Mouse (Mus musculus): Measurements from ENCODE around the gene Espn. TPM values are rescaled to one million over a fixed set of nuclear protein-coding genes. Genes with fewer than 3 reads are reported as not detected.

Gene Espn
- polyA plus RNA-seq, 1 experiment, result 14.4 TPM

GRCm38 (mm10) chr4:152117538-152117937, 34.6 kb downstream of the Espn start:
- H3K36me3 ChIP-seq (replicated peaks; ENCODE audit: low read length), result peaks cover 17% of the 10 kb centered on the region
- peaks cover 58% of the 10 kb centered on the region for H3K4me1 ChIP-seq
- peaks cover 10% of the 10 kb centered on the region; the same call in 1 of the 2 replicates for H3K9me3 ChIP-seq
- no peak for TF ChIP-seq FLI1 (IDR thresholded peaks at IDR 0.05; ENCODE audit: low read length)
- no peak for TF ChIP-seq GATA1 (IDR thresholded peaks at IDR 0.05; ENCODE audit: borderline replicate concordance, low read length)
- H3K4me3 ChIP-seq (replicated peaks), result no peak overlapping the region
- peaks cover 88% of the 10 kb centered on the region for H3K27me3 ChIP-seq (replicated peaks)

DNA sequence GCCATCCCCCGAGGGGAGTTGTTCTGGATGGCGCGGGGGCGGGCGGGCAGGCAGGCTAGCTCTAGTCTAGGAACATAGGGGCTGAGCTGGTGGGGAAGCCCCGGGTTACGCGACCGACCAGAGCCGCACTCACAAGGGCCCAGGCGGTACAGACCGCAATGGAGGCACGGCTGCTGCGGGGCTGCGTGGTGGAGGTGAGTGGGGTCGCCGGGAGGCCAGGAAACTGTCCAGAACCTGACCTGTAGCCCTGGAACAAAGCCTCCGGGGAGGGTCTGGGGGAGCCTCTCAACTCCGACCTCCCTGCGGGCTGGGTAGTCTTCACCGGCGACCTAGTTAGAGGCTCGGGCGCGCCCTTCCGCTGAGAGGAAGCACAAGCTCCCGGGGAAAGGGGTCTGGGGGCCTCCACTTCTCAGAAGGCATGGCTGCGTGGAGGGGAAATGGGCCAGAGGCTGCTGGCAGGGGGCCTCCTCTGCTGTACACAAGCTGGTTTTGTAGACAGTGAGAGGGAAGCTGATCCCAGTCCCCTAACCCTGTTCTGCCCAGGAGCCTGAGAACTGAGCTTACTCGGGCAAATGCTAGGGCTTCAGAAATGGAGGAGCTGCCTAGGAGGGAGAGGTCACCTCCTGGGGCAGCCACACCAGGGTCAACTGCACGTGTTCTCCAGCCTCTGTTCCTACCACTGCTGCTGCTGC, 36.1 kb downstream of the Espn start, which contains the start of gene Tnfrsf25:
Gene Tnfrsf25, plus strand, starts transcription at position 14 of the 692 bp plus-strand sequence.
- Histone ChIP-seq H3K27me3 (replicated peaks) (peaks cover 78% of the 10 kb centered on the region), H3K36me3 (replicated peaks; ENCODE audit: low read length) (peaks cover 24% of the 10 kb centered on the region), H3K4me1 (peaks cover 67% of the 10 kb centered on the region), H3K4me3 (replicated peaks) (peak within 1 kb of the TSS; percentile 88), H3K9me3 (peaks cover 10% of the 10 kb centered on the region; the same call in 1 of the 2 replicates)
- TF ChIP-seq FLI1 (IDR thresholded peaks at IDR 0.05; ENCODE audit: low read length), result no peak
- TF ChIP-seq GATA1 (IDR thresholded peaks at IDR 0.05; ENCODE audit: borderline replicate concordance, low read length), result no peak

DNA sequence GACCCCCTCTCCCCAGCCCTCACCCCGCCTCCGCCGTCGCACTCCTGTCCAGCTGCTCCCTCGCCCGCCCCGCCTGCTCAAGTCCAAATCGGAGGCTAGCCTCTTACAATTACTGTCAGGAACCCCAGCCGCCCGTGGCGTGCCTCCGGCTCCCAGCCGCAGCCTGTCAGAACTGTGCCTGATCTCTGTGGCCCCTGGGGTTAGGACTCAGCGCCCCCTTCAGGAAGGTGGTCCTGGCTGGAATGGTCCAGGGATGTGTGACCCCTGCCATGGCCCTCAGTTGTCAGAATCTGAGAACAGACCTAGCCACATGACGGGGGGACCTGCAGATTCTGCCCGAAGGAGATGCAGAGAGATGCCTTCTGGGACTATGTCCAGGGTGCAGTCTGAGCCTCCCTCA, 38.1 kb downstream of the Espn start:
- H3K36me3 ChIP-seq (replicated peaks; ENCODE audit: low read length), result peaks cover 25% of the 10 kb centered on the region
- H3K4me3 ChIP-seq (replicated peaks), result no peak overlapping the region
- H3K9me3 ChIP-seq, result peaks cover 10% of the 10 kb centered on the region; the same call in 1 of the 2 replicates
- no peak for TF ChIP-seq GATA1 (IDR thresholded peaks at IDR 0.05; ENCODE audit: borderline replicate concordance, low read length)
- TF ChIP-seq FLI1 (IDR thresholded peaks at IDR 0.05; ENCODE audit: low read length), result no peak
- peaks cover 62% of the 10 kb centered on the region for H3K4me1 ChIP-seq
- peaks cover 58% of the 10 kb centered on the region for H3K27me3 ChIP-seq (replicated peaks)

DNA sequence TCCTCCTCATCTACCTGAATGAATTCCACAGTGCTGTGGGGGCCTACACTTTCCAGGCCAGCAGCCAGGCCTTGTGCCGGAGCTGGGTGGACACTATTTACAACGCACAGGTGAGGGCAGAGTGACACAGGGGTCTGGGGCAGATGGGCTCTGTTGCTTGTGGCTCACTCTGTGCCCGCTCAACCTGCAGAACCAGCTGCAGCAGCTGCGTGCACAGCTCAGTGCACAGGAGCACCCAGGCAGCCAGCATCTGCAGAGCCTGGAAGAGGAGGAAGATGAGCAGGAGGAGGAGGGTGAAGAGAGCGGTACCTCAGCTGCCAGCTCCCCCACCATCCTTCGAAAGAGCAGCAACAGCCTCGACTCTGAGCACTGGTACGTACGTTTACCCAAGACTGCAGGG, 39.8 kb downstream of the Espn start:
- H3K4me3 ChIP-seq (replicated peaks), result no peak overlapping the region
- H3K9me3 ChIP-seq, result peaks cover 10% of the 10 kb centered on the region; the same call in 1 of the 2 replicates
- peaks cover 41% of the 10 kb centered on the region for H3K27me3 ChIP-seq (replicated peaks)
- peaks cover 37% of the 10 kb centered on the region for H3K36me3 ChIP-seq (replicated peaks; ENCODE audit: low read length)
- peaks cover 73% of the 10 kb centered on the region for H3K4me1 ChIP-seq
- TF ChIP-seq FLI1 (IDR thresholded peaks at IDR 0.05; ENCODE audit: low read length) (no peak), GATA1 (IDR thresholded peaks at IDR 0.05; ENCODE audit: borderline replicate concordance, low read length) (no peak)

DNA sequence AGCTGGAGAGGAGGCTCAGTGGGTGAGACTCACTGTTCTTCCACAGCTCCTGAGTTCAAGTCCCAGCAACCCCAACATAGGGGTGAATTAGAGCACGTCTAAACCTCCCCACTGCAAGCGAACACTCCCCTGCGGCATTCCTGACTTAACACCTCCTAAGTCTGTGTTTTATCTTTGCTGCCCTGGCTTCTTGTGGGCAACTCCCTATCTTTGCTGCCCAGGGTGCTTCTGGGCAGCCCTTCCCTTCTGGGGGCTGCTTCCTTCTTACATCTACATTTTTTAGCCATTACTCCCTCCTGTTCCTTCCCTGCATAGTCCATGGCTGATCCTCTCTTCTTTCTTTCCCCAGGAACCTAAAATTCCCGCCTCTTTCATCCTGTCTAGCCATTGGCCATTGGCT, 41.5 kb downstream of the Espn start:
- peaks cover 48% of the 10 kb centered on the region for H3K36me3 ChIP-seq (replicated peaks; ENCODE audit: low read length)
- H3K4me3 ChIP-seq (replicated peaks), result peak overlapping the region; percentile 29

GRCm38 (mm10) chr4:152109509-152109908, 42.7 kb downstream of the Espn start:
- H3K4me1 ChIP-seq, result peaks cover 49% of the 10 kb centered on the region
- H3K27me3 ChIP-seq (replicated peaks), result peaks cover 16% of the 10 kb centered on the region
- H3K9me3 ChIP-seq, result peaks cover 10% of the 10 kb centered on the region; the same call in 1 of the 2 replicates
- no peak overlapping the region for H3K4me3 ChIP-seq (replicated peaks)
- TF ChIP-seq FLI1 (IDR thresholded peaks at IDR 0.05; ENCODE audit: low read length), result no peak
- TF ChIP-seq GATA1 (IDR thresholded peaks at IDR 0.05; ENCODE audit: borderline replicate concordance, low read length), result no peak
- peaks cover 44% of the 10 kb centered on the region for H3K36me3 ChIP-seq (replicated peaks; ENCODE audit: low read length)

More for the DNA sequence above, 41.5 kb downstream of the Espn start:
- peaks cover 27% of the 10 kb centered on the region for H3K27me3 ChIP-seq (replicated peaks)
- H3K4me1 ChIP-seq, result peaks cover 56% of the 10 kb centered on the region
- peaks cover 10% of the 10 kb centered on the region; the same call in 1 of the 2 replicates for H3K9me3 ChIP-seq
- TF ChIP-seq FLI1 (IDR thresholded peaks at IDR 0.05; ENCODE audit: low read length), result no peak
- peak; percentile 68; the same call in 2 of the 3 replicates for TF ChIP-seq GATA1 (IDR thresholded peaks at IDR 0.05; ENCODE audit: borderline replicate concordance, low read length)

DNA sequence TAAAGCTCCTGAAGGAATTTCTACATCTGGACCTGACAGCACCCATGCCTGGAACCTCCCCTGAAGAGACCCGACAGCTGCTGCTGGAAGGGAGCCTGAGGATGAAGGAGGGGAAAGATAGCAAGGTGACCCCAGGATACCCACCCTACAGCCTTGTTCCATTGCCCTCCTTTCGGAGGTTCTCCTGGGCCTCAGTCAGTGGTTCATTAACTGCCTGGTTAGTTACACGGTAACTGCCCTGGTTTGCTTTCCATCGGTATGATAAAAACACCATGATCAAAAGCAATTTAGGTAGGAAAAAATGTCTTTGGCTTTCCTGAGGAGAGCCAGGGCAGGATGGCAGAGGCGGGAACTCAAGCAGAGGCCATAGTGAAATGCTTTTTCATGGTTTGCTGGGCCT, 43.5 kb downstream of the Espn start:
- H3K9me3 ChIP-seq, result peaks cover 1% of the 10 kb centered on the region; the same call in 1 of the 2 replicates
- H3K4me1 ChIP-seq, result peaks cover 56% of the 10 kb centered on the region
- H3K36me3 ChIP-seq (replicated peaks; ENCODE audit: low read length), result peaks cover 41% of the 10 kb centered on the region
- peaks cover 8% of the 10 kb centered on the region for H3K27me3 ChIP-seq (replicated peaks)
- H3K4me3 ChIP-seq (replicated peaks), result no peak overlapping the region
- TF ChIP-seq GATA1 (IDR thresholded peaks at IDR 0.05; ENCODE audit: borderline replicate concordance, low read length), result no peak

- Histone ChIP-seq H3K36me3 (replicated peaks; ENCODE audit: low read length) (peaks cover 41% of the 10 kb centered on the region), H3K4me1 (peaks cover 62% of the 10 kb centered on the region), H3K27me3 (replicated peaks) (peaks cover 6% of the 10 kb centered on the region), H3K4me3 (replicated peaks) (peak overlapping the region; percentile 19), H3K9me3 (no peaks in the 10 kb centered on the region)
- TF ChIP-seq FLI1 (IDR thresholded peaks at IDR 0.05; ENCODE audit: low read length) (no peak), GATA1 (IDR thresholded peaks at IDR 0.05; ENCODE audit: borderline replicate concordance, low read length) (no peak)
Measured at GRCm38 (mm10) chr4:152107971-152108509, 44.1 kb downstream of the Espn start.

DNA sequence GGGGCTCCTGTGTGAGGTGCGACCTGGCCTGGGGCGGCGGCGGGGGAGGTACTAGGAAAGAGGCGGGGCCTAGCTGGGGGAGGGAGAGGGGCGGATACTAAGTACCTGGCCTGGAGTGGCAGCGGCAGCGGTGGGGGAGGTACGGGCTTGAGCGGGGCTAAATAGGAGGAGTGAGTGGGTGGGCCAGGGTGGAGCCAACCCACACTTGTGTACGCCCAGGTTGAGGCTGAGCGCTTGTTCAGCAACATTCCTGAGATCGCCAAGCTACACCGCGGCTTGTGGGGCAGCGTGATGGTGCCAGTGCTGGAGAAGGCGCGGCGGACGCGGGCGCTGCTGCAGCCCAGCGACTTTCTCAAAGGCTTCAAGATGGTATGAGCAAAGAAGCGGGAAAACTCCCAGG, 44.7 kb downstream of the Espn start:
- Histone ChIP-seq H3K9me3 (no peaks in the 10 kb centered on the region), H3K36me3 (replicated peaks; ENCODE audit: low read length) (peaks cover 37% of the 10 kb centered on the region), H3K4me3 (replicated peaks) (peak overlapping the region; percentile 42), H3K4me1 (peaks cover 67% of the 10 kb centered on the region), H3K27me3 (replicated peaks) (peaks cover 4% of the 10 kb centered on the region)
- TF ChIP-seq FLI1 (IDR thresholded peaks at IDR 0.05; ENCODE audit: low read length) (no peak), GATA1 (IDR thresholded peaks at IDR 0.05; ENCODE audit: borderline replicate concordance, low read length) (no peak)

- H3K36me3 ChIP-seq (replicated peaks; ENCODE audit: low read length), result peaks cover 31% of the 10 kb centered on the region
- H3K4me1 ChIP-seq, result peaks cover 67% of the 10 kb centered on the region
- peaks cover 2% of the 10 kb centered on the region for H3K27me3 ChIP-seq (replicated peaks)
- TF ChIP-seq GATA1 (IDR thresholded peaks at IDR 0.05; ENCODE audit: borderline replicate concordance, low read length), result no peak
- no peak for TF ChIP-seq FLI1 (IDR thresholded peaks at IDR 0.05; ENCODE audit: low read length)
- no peaks in the 10 kb centered on the region for H3K9me3 ChIP-seq
- H3K4me3 ChIP-seq (replicated peaks), result no peak overlapping the region
Measured at GRCm38 (mm10) chr4:152106746-152107145, 45.4 kb downstream of the Espn start.

All from megakaryocyte, embryonic 14.5 days (primary cell).